Mouse (Mus musculus): Measurements from ENCODE around the gene Gm9. TPM values are rescaled to one million over a fixed set of nuclear protein-coding genes. Genes with fewer than 3 reads are reported as not detected.

The Gm9 gene
- polyA plus RNA-seq (2014; fragmentation: Illumina TruSeq; extraction: RNeasy Lipid Tissue Mini Kit (QIAGEN cat#74804); ENCODE audit: low read depth, low replicate concordance) = not detected

GRCm38 (mm10) chrX:37210941-37211340 is at the start of gene Gm9:
Gene Gm9 (minus strand): TSS chrX:37211041.

GRCm38 (mm10) chrX:37249619-37250018 is 38.8 kb upstream of the Gm9 start, which contains the start of gene Rhox3a:
Gene Rhox3a (plus strand): TSS chrX:37249919.

GRCm38 (mm10) chrX:37244676-37245075 is 33.8 kb upstream of the Gm9 start, which contains the start of gene Rhox2a:
Gene Rhox2a (plus strand): TSS chrX:37244976.

GRCm38 (mm10) chrX:37222158-37222557 is 11.3 kb upstream of the Gm9 start, which contains the start of gene Rhox1:
Gene Rhox1 (minus strand): TSS chrX:37222258.

GRCm38 (mm10) chrX:37191105-37191743 is 19.6 kb downstream of the Gm9 start, which contains the start of the genes Ndufa1 and Rnf113a1:
Gene Ndufa1 (minus strand): TSS chrX:37191163.
Gene Rnf113a1 (plus strand): TSS chrX:37191245.

GRCm38 (mm10) chrX:37168742-37169141 is 42.1 kb downstream of the Gm9 start, which contains the start of gene Akap14:
Gene Akap14 (minus strand): TSS chrX:37168842.

Other genes with a start within 250 kb of the Gm9 start
- gene Sept6, start 219.2 kb downstream of the Gm9 start, polyA plus RNA-seq (2014; fragmentation: Illumina TruSeq; extraction: RNeasy Lipid Tissue Mini Kit (QIAGEN cat#74804); ENCODE audit: low read depth, low replicate concordance) = 1.5 TPM
- gene Sowahd, start 162.2 kb downstream of the Gm9 start, polyA plus RNA-seq (2014; fragmentation: Illumina TruSeq; extraction: RNeasy Lipid Tissue Mini Kit (QIAGEN cat#74804); ENCODE audit: low read depth, low replicate concordance) = not detected
- gene Rpl39, start 125.6 kb downstream of the Gm9 start, polyA plus RNA-seq (2014; fragmentation: Illumina TruSeq; extraction: RNeasy Lipid Tissue Mini Kit (QIAGEN cat#74804); ENCODE audit: low read depth, low replicate concordance) = 337 TPM
- gene Upf3b, start 100.7 kb downstream of the Gm9 start, polyA plus RNA-seq (2014; fragmentation: Illumina TruSeq; extraction: RNeasy Lipid Tissue Mini Kit (QIAGEN cat#74804); ENCODE audit: low read depth, low replicate concordance) = 32.3 TPM
- 16.3 TPM for gene Nkap, start 84.2 kb downstream of the Gm9 start, polyA plus RNA-seq (2014; fragmentation: Illumina TruSeq; extraction: RNeasy Lipid Tissue Mini Kit (QIAGEN cat#74804); ENCODE audit: low read depth, low replicate concordance)
- gene Akap14, start 42.2 kb downstream of the Gm9 start, polyA plus RNA-seq (2014; fragmentation: Illumina TruSeq; extraction: RNeasy Lipid Tissue Mini Kit (QIAGEN cat#74804); ENCODE audit: low read depth, low replicate concordance) = not detected
- gene Ndufa1, start 19.9 kb downstream of the Gm9 start, polyA plus RNA-seq (2014; fragmentation: Illumina TruSeq; extraction: RNeasy Lipid Tissue Mini Kit (QIAGEN cat#74804); ENCODE audit: low read depth, low replicate concordance) = 196 TPM
- 0.32 TPM for gene Rnf113a1, start 19.8 kb downstream of the Gm9 start, polyA plus RNA-seq (2014; fragmentation: Illumina TruSeq; extraction: RNeasy Lipid Tissue Mini Kit (QIAGEN cat#74804); ENCODE audit: low read depth, low replicate concordance)
- gene Rhox1, start 11.2 kb upstream of the Gm9 start, polyA plus RNA-seq (2014; fragmentation: Illumina TruSeq; extraction: RNeasy Lipid Tissue Mini Kit (QIAGEN cat#74804); ENCODE audit: low read depth, low replicate concordance) = not detected
- gene Rhox2a, start 33.9 kb upstream of the Gm9 start, polyA plus RNA-seq (2014; fragmentation: Illumina TruSeq; extraction: RNeasy Lipid Tissue Mini Kit (QIAGEN cat#74804); ENCODE audit: low read depth, low replicate concordance) = not detected
- not detected for gene Rhox3a, start 38.9 kb upstream of the Gm9 start, polyA plus RNA-seq (2014; fragmentation: Illumina TruSeq; extraction: RNeasy Lipid Tissue Mini Kit (QIAGEN cat#74804); ENCODE audit: low read depth, low replicate concordance)
- gene Rhox4a, start 54.3 kb upstream of the Gm9 start, polyA plus RNA-seq (2014; fragmentation: Illumina TruSeq; extraction: RNeasy Lipid Tissue Mini Kit (QIAGEN cat#74804); ENCODE audit: low read depth, low replicate concordance) = not detected
- not detected for gene Rhox3a2, start 169.0 kb upstream of the Gm9 start, polyA plus RNA-seq (2014; fragmentation: Illumina TruSeq; extraction: RNeasy Lipid Tissue Mini Kit (QIAGEN cat#74804); ENCODE audit: low read depth, low replicate concordance)
- not detected for gene Rhox4a2, start 179.8 kb upstream of the Gm9 start, polyA plus RNA-seq (2014; fragmentation: Illumina TruSeq; extraction: RNeasy Lipid Tissue Mini Kit (QIAGEN cat#74804); ENCODE audit: low read depth, low replicate concordance)
- gene Rhox2b, start 201.0 kb upstream of the Gm9 start, polyA plus RNA-seq (2014; fragmentation: Illumina TruSeq; extraction: RNeasy Lipid Tissue Mini Kit (QIAGEN cat#74804); ENCODE audit: low read depth, low replicate concordance) = not detected
- not detected for gene Rhox4b, start 221.5 kb upstream of the Gm9 start, polyA plus RNA-seq (2014; fragmentation: Illumina TruSeq; extraction: RNeasy Lipid Tissue Mini Kit (QIAGEN cat#74804); ENCODE audit: low read depth, low replicate concordance)
- gene Rhox2c, start 242.6 kb upstream of the Gm9 start, polyA plus RNA-seq (2014; fragmentation: Illumina TruSeq; extraction: RNeasy Lipid Tissue Mini Kit (QIAGEN cat#74804); ENCODE audit: low read depth, low replicate concordance) = not detected
- gene Rhox3c, start 247.5 kb upstream of the Gm9 start, polyA plus RNA-seq (2014; fragmentation: Illumina TruSeq; extraction: RNeasy Lipid Tissue Mini Kit (QIAGEN cat#74804); ENCODE audit: low read depth, low replicate concordance) = not detected